Mouse (Mus musculus): ENCODE measurements around the gene Gm8947.

DNA sequence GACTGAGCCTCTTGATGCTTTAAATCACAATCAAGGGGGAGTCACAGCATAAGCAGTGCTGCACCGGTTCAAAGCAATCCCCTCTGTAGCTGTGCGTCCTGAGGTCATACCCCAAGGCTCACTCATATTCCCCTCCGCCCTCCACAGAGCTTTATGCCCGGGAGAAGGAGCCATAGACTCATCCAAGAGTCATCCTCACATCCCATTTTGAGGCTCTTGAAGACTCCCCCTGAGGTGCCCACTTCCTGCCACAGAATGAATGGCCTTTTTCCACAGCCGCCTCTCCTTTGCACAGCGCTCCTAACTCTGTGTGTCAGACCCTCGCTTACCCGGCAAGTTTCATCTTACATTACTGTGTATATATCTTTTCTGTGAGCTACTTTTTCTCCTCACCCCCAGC is 35.3 kb downstream of the Gm8947 start:
- TF ChIP-seq CTCF (IDR thresholded peaks at IDR 0.05; ENCODE audit: extremely low read depth, insufficient read length, insufficient replicate concordance, low read depth, low read length): no peak
- no peak for TF ChIP-seq POLR2A (IDR thresholded peaks at IDR 0.05; ENCODE audit: low read depth, low read length)
